Mouse (Mus musculus): ENCODE data around the gene Timm17b. TPM values are rescaled to one million over a fixed set of nuclear protein-coding genes. Genes with fewer than 3 reads are reported as not detected.
"Not testable (repeated sequence)": the region's sequence is repeated elsewhere in the genome, so short reads cannot be mapped to it uniquely, and the experiment has no call there.

Gene Timm17b
- polyA plus RNA-seq, 1 experiment from 2014 or later = 179 TPM

- H3K4me1 ChIP-seq (ENCODE audit: control insufficient read depth, insufficient read depth, low read length); H3K36me3 ChIP-seq (ENCODE audit: control insufficient read depth, insufficient read depth, low read length); H3K27me3 ChIP-seq (ENCODE audit: control insufficient read depth, insufficient read depth, low read length); H3K4me3 ChIP-seq (ENCODE audit: low read depth, low read length); ATAC-seq (ENCODE audit: low FRiP score); H3K4me2 ChIP-seq; DNase-seq (ENCODE audit: low spot score, missing footprints); H3K9ac ChIP-seq (ENCODE audit: low read length); H3K27ac ChIP-seq (ENCODE audit: low read depth, low read length); H3K9me3 ChIP-seq (ENCODE audit: control insufficient read depth, low read length): not testable (repeated sequence)
- 87% methylated on average over 4 of the region's 4 CpGs for WGBS
These were observed 10.1 kb downstream of the Timm17b start, which contains the start of gene Gm10490 for GRCm38 (mm10) chrX:7909242-7909641. Gene Gm10490, plus strand, starts transcription at chrX:7909542.

GRCm38 (mm10) chrX:7910473-7910872 lies 11.3 kb downstream of the Timm17b start:
- no peak overlapping the region for H3K4me3 ChIP-seq (ENCODE audit: low read depth, low read length)
- no peak for DNase-seq (ENCODE audit: low spot score, missing footprints)
- 59% methylated on average over 6 of the region's 6 CpGs for WGBS
- no peaks in the 10 kb centered on the region; the same call in 1 of the 2 replicates for H3K36me3 ChIP-seq (ENCODE audit: control insufficient read depth, insufficient read depth, low read length)
- no peak for ATAC-seq (ENCODE audit: low FRiP score)
- H3K9ac ChIP-seq (ENCODE audit: low read length) = no peak overlapping the region
- H3K9me3 ChIP-seq (ENCODE audit: control insufficient read depth, low read length) = no peaks in the 10 kb centered on the region
- H3K27ac ChIP-seq (ENCODE audit: low read depth, low read length) = no peak overlapping the region
- no peaks in the 10 kb centered on the region for H3K4me1 ChIP-seq (ENCODE audit: control insufficient read depth, insufficient read depth, low read length)
- no peaks in the 10 kb centered on the region for H3K27me3 ChIP-seq (ENCODE audit: control insufficient read depth, insufficient read depth, low read length)
- H3K4me2 ChIP-seq = no peak overlapping the region

- H3K27me3 ChIP-seq (ENCODE audit: control insufficient read depth, insufficient read depth, low read length); H3K27ac ChIP-seq (ENCODE audit: low read depth, low read length); H3K4me2 ChIP-seq; H3K9ac ChIP-seq (ENCODE audit: low read length); ATAC-seq (ENCODE audit: low FRiP score); DNase-seq (ENCODE audit: low spot score, missing footprints); H3K4me3 ChIP-seq (ENCODE audit: low read depth, low read length); H3K4me1 ChIP-seq (ENCODE audit: control insufficient read depth, insufficient read depth, low read length); H3K36me3 ChIP-seq (ENCODE audit: control insufficient read depth, insufficient read depth, low read length); H3K9me3 ChIP-seq (ENCODE audit: control insufficient read depth, low read length): not testable (repeated sequence)
- WGBS = 35% methylated on average over 3 of the region's 3 CpGs
These were observed 16.5 kb downstream of the Timm17b start for GRCm38 (mm10) chrX:7915669-7916068.

- not testable (repeated sequence) for H3K4me2 ChIP-seq; H3K4me1 ChIP-seq (ENCODE audit: control insufficient read depth, insufficient read depth, low read length); ATAC-seq (ENCODE audit: low FRiP score); H3K9ac ChIP-seq (ENCODE audit: low read length); H3K9me3 ChIP-seq (ENCODE audit: control insufficient read depth, low read length); H3K36me3 ChIP-seq (ENCODE audit: control insufficient read depth, insufficient read depth, low read length); DNase-seq (ENCODE audit: low spot score, missing footprints); H3K27ac ChIP-seq (ENCODE audit: low read depth, low read length); H3K4me3 ChIP-seq (ENCODE audit: low read depth, low read length)
- WGBS = 79% methylated on average over 6 of the region's 6 CpGs
- H3K27me3 ChIP-seq (ENCODE audit: control insufficient read depth, insufficient read depth, low read length) = peaks cover 17% of the 10 kb centered on the region; the same call in 1 of the 2 replicates
These were observed 18.8 kb downstream of the Timm17b start for GRCm38 (mm10) chrX:7917960-7918359.

- Histone ChIP-seq H3K36me3 (ENCODE audit: control insufficient read depth, insufficient read depth, low read length) (no peaks in the 10 kb centered on the region), H3K9me3 (ENCODE audit: control insufficient read depth, low read length) (no peaks in the 10 kb centered on the region), H3K4me1 (ENCODE audit: control insufficient read depth, insufficient read depth, low read length) (peaks cover 9% of the 10 kb centered on the region), H3K4me2 (peak within 1 kb of the TSS; percentile 48), H3K27ac (ENCODE audit: low read depth, low read length) (peak within 1 kb of the TSS; percentile 48; the same call in 1 of the 2 replicates), H3K4me3 (ENCODE audit: low read depth, low read length) (peak within 1 kb of the TSS; percentile 26), H3K9ac (ENCODE audit: low read length) (peak within 1 kb of the TSS; percentile 17; the same call in 1 of the 2 replicates), H3K27me3 (ENCODE audit: control insufficient read depth, insufficient read depth, low read length) (peaks cover 24% of the 10 kb centered on the region)
- 12% methylated on average over 32 of the region's 40 CpGs for WGBS
- peak; percentile 85 for ATAC-seq (ENCODE audit: low FRiP score)
- peak; percentile 86 for DNase-seq (ENCODE audit: low spot score, missing footprints)
These were observed 20.6 kb downstream of the Timm17b start, which contains the start of gene Pcsk1n for GRCm38 (mm10) chrX:7919601-7920383. Gene Pcsk1n, plus strand, starts transcription at chrX:7919822.

GRCm38 (mm10) chrX:7922032-7922431 lies 22.9 kb downstream of the Timm17b start:
- Histone ChIP-seq H3K4me3 (ENCODE audit: low read depth, low read length) (peak overlapping the region; percentile 30), H3K27ac (ENCODE audit: low read depth, low read length) (no peak overlapping the region), H3K9ac (ENCODE audit: low read length) (peak overlapping the region; percentile 54), H3K27me3 (ENCODE audit: control insufficient read depth, insufficient read depth, low read length) (peaks cover 28% of the 10 kb centered on the region), H3K36me3 (ENCODE audit: control insufficient read depth, insufficient read depth, low read length) (no peaks in the 10 kb centered on the region), H3K9me3 (ENCODE audit: control insufficient read depth, low read length) (no peaks in the 10 kb centered on the region), H3K4me2 (peak overlapping the region; percentile 52), H3K4me1 (ENCODE audit: control insufficient read depth, insufficient read depth, low read length) (peaks cover 9% of the 10 kb centered on the region)
- WGBS = 12% methylated on average over 42 of the region's 48 CpGs
- DNase-seq (ENCODE audit: low spot score, missing footprints) (no peak), ATAC-seq (ENCODE audit: low FRiP score) (peak; percentile 41)

GRCm38 (mm10) chrX:7926266-7926665 lies 27.1 kb downstream of the Timm17b start:
- Histone ChIP-seq H3K27ac (ENCODE audit: low read depth, low read length) (no peak overlapping the region), H3K4me2 (no peak overlapping the region), H3K9me3 (ENCODE audit: control insufficient read depth, low read length) (no peaks in the 10 kb centered on the region), H3K36me3 (ENCODE audit: control insufficient read depth, insufficient read depth, low read length) (0 out of 2 replicates have a peak, but pooled peaks cover under 1% of the 10 kb centered on the region), H3K27me3 (ENCODE audit: control insufficient read depth, insufficient read depth, low read length) (peaks cover 26% of the 10 kb centered on the region), H3K9ac (ENCODE audit: low read length) (no peak overlapping the region), H3K4me1 (ENCODE audit: control insufficient read depth, insufficient read depth, low read length) (peaks cover 6% of the 10 kb centered on the region), H3K4me3 (ENCODE audit: low read depth, low read length) (no peak overlapping the region)
- ATAC-seq (ENCODE audit: low FRiP score) (no peak), DNase-seq (ENCODE audit: low spot score, missing footprints) (no peak)
- WGBS = 70% methylated on average over 6 of the region's 6 CpGs

- H3K4me3 ChIP-seq (ENCODE audit: low read depth, low read length) = no peak overlapping the region
- peaks cover 19% of the 10 kb centered on the region for H3K27me3 ChIP-seq (ENCODE audit: control insufficient read depth, insufficient read depth, low read length)
- DNase-seq (ENCODE audit: low spot score, missing footprints) = no peak
These were observed 28.0 kb downstream of the Timm17b start for GRCm38 (mm10) chrX:7927116-7927515.

GRCm38 (mm10) chrX:7928270-7928790 lies 29.2 kb downstream of the Timm17b start, which contains the start of gene Eras:
Gene Eras, minus strand, starts transcription at chrX:7928607.
- Histone ChIP-seq H3K9ac (ENCODE audit: low read length) (no peak within 1 kb of the TSS), H3K4me3 (ENCODE audit: low read depth, low read length) (no peak within 1 kb of the TSS), H3K4me2 (no peak within 1 kb of the TSS), H3K4me1 (ENCODE audit: control insufficient read depth, insufficient read depth, low read length) (no peaks in the 10 kb centered on the region), H3K36me3 (ENCODE audit: control insufficient read depth, insufficient read depth, low read length) (0 out of 2 replicates have a peak, but pooled peaks cover 4% of the 10 kb centered on the region), H3K9me3 (ENCODE audit: control insufficient read depth, low read length) (no peaks in the 10 kb centered on the region), H3K27ac (ENCODE audit: low read depth, low read length) (no peak within 1 kb of the TSS), H3K27me3 (ENCODE audit: control insufficient read depth, insufficient read depth, low read length) (peaks cover 9% of the 10 kb centered on the region)
- no peak for DNase-seq (ENCODE audit: low spot score, missing footprints)
- 11% methylated on average over 18 of the region's 19 CpGs for WGBS
- no peak for ATAC-seq (ENCODE audit: low FRiP score)

More at GRCm38 (mm10) chrX:7927116-7927515, 28.0 kb downstream of the Timm17b start:
- Histone ChIP-seq H3K9ac (ENCODE audit: low read length) (no peak overlapping the region), H3K4me2 (no peak overlapping the region), H3K4me1 (ENCODE audit: control insufficient read depth, insufficient read depth, low read length) (peaks cover 6% of the 10 kb centered on the region), H3K27ac (ENCODE audit: low read depth, low read length) (no peak overlapping the region), H3K36me3 (ENCODE audit: control insufficient read depth, insufficient read depth, low read length) (0 out of 2 replicates have a peak, but pooled peaks cover 4% of the 10 kb centered on the region), H3K9me3 (ENCODE audit: control insufficient read depth, low read length) (no peaks in the 10 kb centered on the region)
- no peak for ATAC-seq (ENCODE audit: low FRiP score)
- 22% methylated on average over 10 of the region's 10 CpGs for WGBS
